Mouse (Mus musculus) brain, embryonic 14.5 days (tissue): ENCODE measurements around the gene Alox5ap.

Experiments
- CTCF ChIP-seq: fragments of 200-500 bp; IDR thresholded peaks from 2 replicates; pipeline ENCODE4 v1.5.1; 2012; ENCODE audit warnings: inconsistent platforms, mild to moderate bottlenecking, moderate library complexity, borderline replicate concordance; ENCODE audit not compliant: insufficient read depth, insufficient read length; ENCODE audit errors: extremely low read depth
- POLR2A ChIP-seq: fragments of 200-500 bp; IDR thresholded peaks from 2 replicates; pipeline ENCODE4 v1.6.1; 2012; ENCODE audit warnings: mild to moderate bottlenecking, inconsistent platforms, borderline replicate concordance; ENCODE audit not compliant: poor library complexity, insufficient read depth, insufficient read length, severe bottlenecking; ENCODE audit errors: extremely low read depth

DNA sequence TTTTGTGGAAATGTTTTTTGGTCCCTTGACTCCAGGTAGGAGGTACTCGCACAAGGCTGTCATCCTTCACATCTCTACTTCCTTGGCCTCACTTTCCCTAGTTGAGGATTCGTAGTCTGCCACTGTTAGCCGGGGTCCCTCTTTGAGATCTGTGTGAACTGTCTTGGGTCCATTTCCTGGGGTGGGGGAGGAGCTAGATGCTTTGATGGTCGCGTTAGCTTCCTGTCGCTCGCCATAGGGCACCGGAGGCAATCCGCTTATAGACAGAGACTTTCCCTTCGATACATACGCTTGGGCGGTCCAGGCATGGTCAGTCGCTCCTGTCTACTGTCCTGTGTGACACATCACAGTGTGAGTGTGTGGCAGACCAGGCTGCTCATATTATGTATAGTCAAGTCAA, 60.2 kb downstream of the Alox5ap start:
- TF ChIP-seq CTCF (no peak), POLR2A (no peak)
